Mouse (Mus musculus) kidney, adult 18-20 months (tissue): ENCODE measurements around the gene P2rx5.

ENCODE experiments used
- DNase-seq: peaks from one replicate; pipeline ENCODE4 v3.0.0; 2021

P2rx5 gene

GRCm38 (mm10) chr11:73176608-73177508 lies 16.6 kb downstream of the P2rx5 start, which contains the start of the genes Emc6 and Tax1bp3:
Emc6 (minus strand) TSS chr11:73177037.
Tax1bp3 (plus strand) TSS chr11:73177083.
- DNase-seq, result peak; percentile 94

GRCm38 (mm10) chr11:73177509-73177875 lies 17.3 kb downstream of the P2rx5 start:
- DNase-seq, result peak; percentile 83

GRCm38 (mm10) chr11:73177895-73178294 lies 17.7 kb downstream of the P2rx5 start:
- no peak for DNase-seq

GRCm38 (mm10) chr11:73185872-73186615 lies 25.8 kb downstream of the P2rx5 start:
- DNase-seq, result no peak

- DNase-seq, result peak; percentile 34
Measured at GRCm38 (mm10) chr11:73187231-73187630, 27.0 kb downstream of the P2rx5 start.

GRCm38 (mm10) chr11:73193047-73193446 lies 32.8 kb downstream of the P2rx5 start:
- DNase-seq, result no peak

GRCm38 (mm10) chr11:73194444-73194843 lies 34.2 kb downstream of the P2rx5 start:
- no peak for DNase-seq

- no peak for DNase-seq
Measured at GRCm38 (mm10) chr11:73198190-73198589, 38.0 kb downstream of the P2rx5 start.

- DNase-seq, result no peak
Measured at GRCm38 (mm10) chr11:73198603-73199229, 38.5 kb downstream of the P2rx5 start, which contains the start of gene Ctns. Ctns (minus strand) TSS chr11:73199042.

GRCm38 (mm10) chr11:73199230-73199712 lies 39.0 kb downstream of the P2rx5 start, which contains the start of gene Shpk:
Shpk (plus strand) TSS chr11:73199460.
- DNase-seq, result peak; percentile 96

- peak; percentile 36 for DNase-seq
Measured at GRCm38 (mm10) chr11:73199879-73200278, 39.7 kb downstream of the P2rx5 start.

- DNase-seq, result no peak
Measured at GRCm38 (mm10) chr11:73201021-73201420, 40.8 kb downstream of the P2rx5 start.

- no peak for DNase-seq
Measured at GRCm38 (mm10) chr11:73201597-73201996, 41.4 kb downstream of the P2rx5 start.

- DNase-seq, result no peak
Measured at GRCm38 (mm10) chr11:73203895-73204294, 43.7 kb downstream of the P2rx5 start.

GRCm38 (mm10) chr11:73205194-73205593 lies 45.0 kb downstream of the P2rx5 start:
- no peak for DNase-seq

GRCm38 (mm10) chr11:73207621-73208020 lies 47.4 kb downstream of the P2rx5 start:
- DNase-seq, result no peak

GRCm38 (mm10) chr11:73213956-73214355 lies 53.7 kb downstream of the P2rx5 start:
- DNase-seq, result no peak

- DNase-seq, result no peak
Measured at GRCm38 (mm10) chr11:73219671-73220070, 59.5 kb downstream of the P2rx5 start.

- no peak for DNase-seq
Measured at GRCm38 (mm10) chr11:73220651-73221050, 60.4 kb downstream of the P2rx5 start.
